7 mouse cellular contexts compared by ENCODE assay signal in the genomic region with DNA sequence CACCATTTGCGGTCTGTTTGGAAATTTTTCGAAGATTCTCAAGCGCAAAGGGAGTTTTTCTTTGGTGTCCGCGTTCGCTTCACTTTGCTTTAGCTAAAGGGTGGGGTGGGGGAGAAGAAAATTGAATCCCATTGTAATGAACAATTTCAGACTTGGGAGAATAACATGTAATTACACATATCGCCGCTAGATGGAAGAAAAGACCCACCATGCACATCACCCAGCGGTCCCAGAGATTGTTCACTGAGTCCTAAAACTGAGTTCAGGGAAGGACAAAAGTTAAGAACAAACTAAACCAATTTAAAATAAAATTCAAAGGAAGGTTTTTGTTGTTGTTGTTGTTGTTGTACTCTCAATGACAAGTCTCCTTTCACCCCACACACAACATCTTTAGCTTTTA.
DNase-seq lines count a peak whose midpoint lies in the region; ATAC-seq lines count a peak whose summit lies in the region.

No protein-coding gene starts in this region.

- ATAC-seq in lung, embryonic 16.5 days (ENCODE audit: low read depth) = peak; percentile 51; the same call in 1 of the 2 replicates
- peak; percentile 72 for ATAC-seq in activated CD4-positive, CD25-positive, alpha-beta regulatory T cell, adult 4 months
- peak; percentile 60; the same call in 1 of the 2 replicates for ATAC-seq in embryonic facial prominence, embryonic 14.5 days (ENCODE audit: low read depth)

- no peak overlapping the region for H3K4me2 ChIP-seq in lung, embryonic 16.5 days (ENCODE audit: low read depth, low read length)
- H3K4me2 ChIP-seq in embryonic facial prominence, embryonic 14.5 days (ENCODE audit: low read depth, low read length) = no peak overlapping the region

- DNase-seq in lung, adult 18-20 months = no peak
- peak; percentile 48 for DNase-seq in embryonic facial prominence, embryonic 14.5 days (ENCODE audit: low spot score)
- peak; percentile 9 for DNase-seq in kidney, postnatal 14 days
- DNase-seq in thymus, adult 18-20 months = no peak
- DNase-seq in layer of hippocampus, adult 11-12 months (ENCODE audit: low spot score) = no peak

- H3K36me3 ChIP-seq in lung, embryonic 16.5 days (ENCODE audit: control insufficient read depth, insufficient read depth, low read length) = no peaks in the 10 kb centered on the region
- H3K36me3 ChIP-seq in embryonic facial prominence, embryonic 14.5 days (ENCODE audit: control insufficient read depth, insufficient read depth, low read length) = no peaks in the 10 kb centered on the region

- H3K27me3 ChIP-seq in lung, embryonic 16.5 days (ENCODE audit: control insufficient read depth, insufficient read depth, low read depth, low read length) = no peaks in the 10 kb centered on the region
- no peaks in the 10 kb centered on the region for H3K27me3 ChIP-seq in embryonic facial prominence, embryonic 14.5 days (replicated peaks; ENCODE audit: control insufficient read depth, insufficient read depth, low read length)

- no peaks in the 10 kb centered on the region for H3K4me1 ChIP-seq in lung, embryonic 16.5 days (replicated peaks; ENCODE audit: control insufficient read depth, insufficient read depth, low read length)
- H3K4me1 ChIP-seq in embryonic facial prominence, embryonic 14.5 days (ENCODE audit: control insufficient read depth, insufficient read depth, low read length) = no peaks in the 10 kb centered on the region

- H3K9ac ChIP-seq in lung, embryonic 16.5 days (ENCODE audit: low read length) = no peak overlapping the region
- H3K9ac ChIP-seq in embryonic facial prominence, embryonic 14.5 days (ENCODE audit: low read depth, low read length) = no peak overlapping the region

- H3K27ac ChIP-seq in lung, embryonic 16.5 days (ENCODE audit: low read length) = no peak overlapping the region
- H3K27ac ChIP-seq in embryonic facial prominence, embryonic 14.5 days (replicated peaks; ENCODE audit: low read depth, low read length) = no peak overlapping the region

- H3K9me3 ChIP-seq in lung, embryonic 16.5 days (ENCODE audit: control insufficient read depth, low read length) = no peaks in the 10 kb centered on the region
- no peaks in the 10 kb centered on the region for H3K9me3 ChIP-seq in embryonic facial prominence, embryonic 14.5 days (ENCODE audit: control insufficient read depth, low read length)

- H3K4me3 ChIP-seq in lung, embryonic 16.5 days (ENCODE audit: low read length) = no peak overlapping the region
- H3K4me3 ChIP-seq in embryonic facial prominence, embryonic 14.5 days (ENCODE audit: low read depth, low read length) = no peak overlapping the region

- 7% methylated on average over 9 of the region's 9 CpGs for WGBS in lung, embryonic 16.5 days
- 18% methylated on average over 9 of the region's 9 CpGs for WGBS in embryonic facial prominence, embryonic 14.5 days

Comparison
In these comparisons a context has a peak if more than half of its experiments do, and no peak if none do; other contexts are left out.
1. DNase-seq: peak in embryonic facial prominence, embryonic 14.5 days (single experiment) and kidney, postnatal 14 days (single experiment); none in lung, adult 18-20 months (0 of 2), thymus, adult 18-20 months (0 of 2) and layer of hippocampus, adult 11-12 months (single experiment).
2. Peak in every context shown above with its lines, with median percentiles within 50 percentile points of each other: ATAC-seq.